Mouse (Mus musculus): ENCODE results near the gene Tmem97. TPM values are rescaled to one million over a fixed set of nuclear protein-coding genes. Genes with fewer than 3 reads are reported as not detected.
"Not testable (repeated sequence)": the region's sequence is repeated elsewhere in the genome, so short reads cannot be mapped to it uniquely, and the experiment has no call there.

Gene Tmem97
- 30.4 and 35.2 TPM in 2 replicates for polyA plus RNA-seq (2015; fragmentation: Nextera tagmentation; extraction: Ambion mirVana)

- H3K27ac ChIP-seq (replicated peaks): peak within 1 kb of the TSS; percentile 81
- peaks cover 5% of the 10 kb centered on the region; the same call in 1 of the 2 replicates for H3K9me3 ChIP-seq
- WGBS: under 1% methylated on average over 60 of the region's 60 CpGs
- H3K27me3 ChIP-seq: no peaks in the 10 kb centered on the region
- H3K4me2 ChIP-seq (replicated peaks): peak within 1 kb of the TSS; percentile 75
- peak; percentile 100 for ATAC-seq (replicated peaks)
- H3K4me3 ChIP-seq: peak within 1 kb of the TSS; percentile 64
- peaks cover 24% of the 10 kb centered on the region for H3K4me1 ChIP-seq
- H3K36me3 ChIP-seq: no peaks in the 10 kb centered on the region
- peak within 1 kb of the TSS; percentile 59 for H3K9ac ChIP-seq (replicated peaks)
Measured at GRCm38 (mm10) chr11:78550168-78551058, at the start of gene Tmem97. Gene Tmem97 (minus strand): TSS chr11:78550777.

- WGBS: 91% methylated on average over 4 of the region's 4 CpGs
- H3K9ac ChIP-seq (replicated peaks): no peak overlapping the region
- H3K27ac ChIP-seq (replicated peaks): no peak overlapping the region
- peaks cover 6% of the 10 kb centered on the region for H3K4me1 ChIP-seq
- no peak overlapping the region for H3K4me2 ChIP-seq (replicated peaks)
- H3K9me3 ChIP-seq: no peaks in the 10 kb centered on the region
- no peaks in the 10 kb centered on the region for H3K27me3 ChIP-seq
- no peak overlapping the region for H3K4me3 ChIP-seq
- ATAC-seq (replicated peaks): no peak
- H3K36me3 ChIP-seq: peaks cover 10% of the 10 kb centered on the region; the same call in 1 of the 2 replicates
Measured at GRCm38 (mm10) chr11:78600051-78600450, 49.5 kb upstream of the Tmem97 start.

- H3K4me1 ChIP-seq: peaks cover 6% of the 10 kb centered on the region
- peaks cover 10% of the 10 kb centered on the region; the same call in 1 of the 2 replicates for H3K36me3 ChIP-seq
- no peak overlapping the region for H3K4me2 ChIP-seq (replicated peaks)
- no peak overlapping the region for H3K4me3 ChIP-seq
- H3K9ac ChIP-seq (replicated peaks): no peak overlapping the region
- no peaks in the 10 kb centered on the region for H3K27me3 ChIP-seq
- H3K27ac ChIP-seq (replicated peaks): no peak overlapping the region
- H3K9me3 ChIP-seq: no peaks in the 10 kb centered on the region
- 88% methylated on average over 3 of the region's 3 CpGs for WGBS
- no peak for ATAC-seq (replicated peaks)
Measured at GRCm38 (mm10) chr11:78598763-78599415, 48.3 kb upstream of the Tmem97 start.

- Histone ChIP-seq H3K4me3 (no peak overlapping the region), H3K9ac (replicated peaks) (no peak overlapping the region), H3K4me1 (peaks cover 6% of the 10 kb centered on the region), H3K36me3 (0 out of 2 replicates have a peak, but pooled peaks cover 2% of the 10 kb centered on the region), H3K4me2 (replicated peaks) (no peak overlapping the region), H3K27ac (replicated peaks) (peak overlapping the region; percentile 31; the same call in 1 of the 2 replicates), H3K27me3 (no peaks in the 10 kb centered on the region), H3K9me3 (no peaks in the 10 kb centered on the region)
- ATAC-seq (replicated peaks): no peak
Measured at GRCm38 (mm10) chr11:78596750-78597149, 46.2 kb upstream of the Tmem97 start.

- Histone ChIP-seq H3K4me3 (no peak overlapping the region), H3K27ac (replicated peaks) (no peak overlapping the region), H3K4me2 (replicated peaks) (no peak overlapping the region), H3K36me3 (0 out of 2 replicates have a peak, but pooled peaks cover 2% of the 10 kb centered on the region), H3K27me3 (no peaks in the 10 kb centered on the region), H3K4me1 (peaks cover 4% of the 10 kb centered on the region), H3K9ac (replicated peaks) (no peak overlapping the region), H3K9me3 (no peaks in the 10 kb centered on the region)
- no peak for ATAC-seq (replicated peaks)
- 88% methylated on average over 2 of the region's 2 CpGs for WGBS
Measured at GRCm38 (mm10) chr11:78595773-78596172, 45.2 kb upstream of the Tmem97 start.

- H3K27me3 ChIP-seq: no peaks in the 10 kb centered on the region
- no peak for ATAC-seq (replicated peaks)
- H3K9ac ChIP-seq (replicated peaks): no peak overlapping the region
- H3K9me3 ChIP-seq: no peaks in the 10 kb centered on the region
- H3K27ac ChIP-seq (replicated peaks): no peak overlapping the region
- H3K36me3 ChIP-seq: 0 out of 2 replicates have a peak, but pooled peaks cover 2% of the 10 kb centered on the region
- H3K4me1 ChIP-seq: peaks cover 4% of the 10 kb centered on the region
- H3K4me2 ChIP-seq (replicated peaks): no peak overlapping the region
- 91% methylated on average over 6 of the region's 6 CpGs for WGBS
- no peak overlapping the region for H3K4me3 ChIP-seq
Measured at GRCm38 (mm10) chr11:78594271-78594964, 43.8 kb upstream of the Tmem97 start.

- H3K27ac ChIP-seq (replicated peaks); ATAC-seq (replicated peaks); H3K9me3 ChIP-seq; H3K4me1 ChIP-seq; H3K4me3 ChIP-seq; H3K4me2 ChIP-seq (replicated peaks); H3K27me3 ChIP-seq; H3K9ac ChIP-seq (replicated peaks): not testable (repeated sequence)
- 86% methylated on average over 1 of the region's 1 CpGs for whole genome bisulfite sequencing
- peaks cover 23% of the 10 kb centered on the region for H3K36me3 ChIP-seq
Measured at GRCm38 (mm10) chr11:78587677-78588076, 37.1 kb upstream of the Tmem97 start.

GRCm38 (mm10) chr11:78586099-78586498, 35.5 kb upstream of the Tmem97 start:
- H3K27ac ChIP-seq (replicated peaks): no peak overlapping the region
- H3K36me3 ChIP-seq: peaks cover 23% of the 10 kb centered on the region
- H3K4me3 ChIP-seq: no peak overlapping the region
- H3K9me3 ChIP-seq: no peaks in the 10 kb centered on the region
- no peaks in the 10 kb centered on the region for H3K27me3 ChIP-seq
- no peak for ATAC-seq (replicated peaks)
- no peaks in the 10 kb centered on the region for H3K4me1 ChIP-seq
- H3K9ac ChIP-seq (replicated peaks): no peak overlapping the region
- no peak overlapping the region for H3K4me2 ChIP-seq (replicated peaks)

- Histone ChIP-seq H3K27ac (replicated peaks) (no peak overlapping the region), H3K9ac (replicated peaks) (no peak overlapping the region), H3K4me3 (no peak overlapping the region), H3K36me3 (peaks cover 42% of the 10 kb centered on the region), H3K4me2 (replicated peaks) (no peak overlapping the region), H3K9me3 (no peaks in the 10 kb centered on the region), H3K27me3 (no peaks in the 10 kb centered on the region), H3K4me1 (no peaks in the 10 kb centered on the region)
- 94% methylated on average over 6 of the region's 6 CpGs for WGBS
- no peak for ATAC-seq (replicated peaks)
Measured at GRCm38 (mm10) chr11:78582848-78583247, 32.3 kb upstream of the Tmem97 start.

- Histone ChIP-seq H3K36me3 (peaks cover 58% of the 10 kb centered on the region), H3K9me3 (no peaks in the 10 kb centered on the region), H3K4me3 (no peak overlapping the region), H3K4me1 (no peaks in the 10 kb centered on the region), H3K4me2 (replicated peaks) (no peak overlapping the region), H3K27ac (replicated peaks) (no peak overlapping the region), H3K9ac (replicated peaks) (no peak overlapping the region), H3K27me3 (no peaks in the 10 kb centered on the region)
- no peak for ATAC-seq (replicated peaks)
- 87% methylated on average over 2 of the region's 2 CpGs for WGBS
Measured at GRCm38 (mm10) chr11:78574975-78575374, 24.4 kb upstream of the Tmem97 start.

GRCm38 (mm10) chr11:78574536-78574935, 24.0 kb upstream of the Tmem97 start:
- H3K9me3 ChIP-seq: no peaks in the 10 kb centered on the region
- no peak overlapping the region for H3K27ac ChIP-seq (replicated peaks)
- ATAC-seq (replicated peaks): no peak
- peaks cover 54% of the 10 kb centered on the region for H3K36me3 ChIP-seq
- no peaks in the 10 kb centered on the region for H3K27me3 ChIP-seq
- no peak overlapping the region for H3K4me3 ChIP-seq
- H3K4me1 ChIP-seq: no peaks in the 10 kb centered on the region
- no peak overlapping the region for H3K4me2 ChIP-seq (replicated peaks)
- H3K9ac ChIP-seq (replicated peaks): no peak overlapping the region
- WGBS: 96% methylated on average over 3 of the region's 3 CpGs

- H3K36me3 ChIP-seq: peaks cover 52% of the 10 kb centered on the region
- H3K4me1 ChIP-seq; H3K4me2 ChIP-seq (replicated peaks); H3K4me3 ChIP-seq; H3K27me3 ChIP-seq; H3K27ac ChIP-seq (replicated peaks); H3K9me3 ChIP-seq; ATAC-seq (replicated peaks); H3K9ac ChIP-seq (replicated peaks): not testable (repeated sequence)
- WGBS: 90% methylated on average over 4 of the region's 4 CpGs
Measured at GRCm38 (mm10) chr11:78574031-78574430, 23.5 kb upstream of the Tmem97 start.
